Mouse (Mus musculus): Measurements from ENCODE around the gene Usmg5.

- TF ChIP-seq CTCF (IDR thresholded peaks at IDR 0.05; ENCODE audit: insufficient read depth, low read length): no peak
- no peak for TF ChIP-seq POLR2A (IDR thresholded peaks at IDR 0.05; ENCODE audit: borderline replicate concordance, extremely low read depth, low read depth, low read length)
These were observed 53.9 kb downstream of the Usmg5 start for GRCm38 (mm10) chr19:47036596-47036995.
